Mouse (Mus musculus): ENCODE measurements around the gene Pabpc4. TPM values are rescaled to one million over a fixed set of nuclear protein-coding genes. Genes with fewer than 3 reads are reported as not detected.
A peak's percentile ranks its signal among the peaks of the same experiment; 100 is the strongest.

Pabpc4 gene
- polyA plus RNA-seq, 1 experiment: 221 TPM

DNA sequence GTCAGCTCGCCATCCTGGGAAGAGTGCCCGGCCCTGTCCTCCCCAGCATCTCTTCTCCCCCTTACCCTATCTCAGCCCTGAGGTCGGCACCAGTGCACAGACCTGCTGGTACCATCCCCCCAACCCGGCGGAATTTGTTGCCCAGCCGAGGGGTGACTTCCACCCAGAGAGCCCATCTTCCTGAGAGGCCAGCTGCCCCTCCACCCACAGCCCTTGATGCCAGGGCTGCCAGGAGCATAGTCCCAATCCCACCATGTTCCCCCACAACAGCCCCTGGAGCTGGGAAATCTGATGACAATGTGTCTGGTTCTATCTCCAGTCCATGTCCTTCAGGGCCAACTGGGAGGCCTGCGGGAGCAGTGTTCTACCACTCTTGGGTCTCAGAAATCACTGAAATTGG, 15.9 kb upstream of the Pabpc4 start:
- H3K4me1 ChIP-seq (ENCODE audit: control insufficient read depth, insufficient read depth, low read length): no peaks in the 10 kb centered on the region

GRCm38 (mm10) chr4:123246651-123247050, 15.5 kb upstream of the Pabpc4 start:
- H3K9ac ChIP-seq (ENCODE audit: low read depth, poor library complexity, severe bottlenecking): no peak overlapping the region
- no peak overlapping the region for H3K27ac ChIP-seq (ENCODE audit: insufficient read depth, low read length)
- no peaks in the 10 kb centered on the region for H3K9me3 ChIP-seq (replicated peaks; ENCODE audit: control insufficient read depth, insufficient read depth, low read length, poor library complexity, severe bottlenecking)
- H3K4me1 ChIP-seq (ENCODE audit: control insufficient read depth, insufficient read depth, low read length): no peaks in the 10 kb centered on the region
- H3K27me3 ChIP-seq (ENCODE audit: control insufficient read depth, insufficient read depth, low read length, poor library complexity, severe bottlenecking): no peaks in the 10 kb centered on the region
- H3K4me3 ChIP-seq (ENCODE audit: low read depth, low read length): no peak overlapping the region
- H3K36me3 ChIP-seq (ENCODE audit: control insufficient read depth, insufficient read depth, low read length, poor library complexity, severe bottlenecking): no peaks in the 10 kb centered on the region
- TF ChIP-seq POLR2A (IDR thresholded peaks at IDR 0.05; ENCODE audit: insufficient read depth, low read length) (no peak), CTCF (IDR thresholded peaks at IDR 0.05; ENCODE audit: low read depth, low read length) (no peak), EP300 (IDR thresholded peaks at IDR 0.05; ENCODE audit: insufficient read depth, low read depth, low read length) (no peak)

More for the DNA sequence above, 15.9 kb upstream of the Pabpc4 start:
- H3K27me3 ChIP-seq (ENCODE audit: control insufficient read depth, insufficient read depth, low read length, poor library complexity, severe bottlenecking): no peaks in the 10 kb centered on the region
- no peak for TF ChIP-seq POLR2A (IDR thresholded peaks at IDR 0.05; ENCODE audit: insufficient read depth, low read length)
- TF ChIP-seq CTCF (IDR thresholded peaks at IDR 0.05; ENCODE audit: low read depth, low read length): no peak
- TF ChIP-seq EP300 (IDR thresholded peaks at IDR 0.05; ENCODE audit: insufficient read depth, low read depth, low read length): no peak
- H3K27ac ChIP-seq (ENCODE audit: insufficient read depth, low read length): no peak overlapping the region
- H3K36me3 ChIP-seq (ENCODE audit: control insufficient read depth, insufficient read depth, low read length, poor library complexity, severe bottlenecking): no peaks in the 10 kb centered on the region
- no peak overlapping the region for H3K9ac ChIP-seq (ENCODE audit: low read depth, poor library complexity, severe bottlenecking)
- H3K9me3 ChIP-seq (replicated peaks; ENCODE audit: control insufficient read depth, insufficient read depth, low read length, poor library complexity, severe bottlenecking): no peaks in the 10 kb centered on the region
- H3K4me3 ChIP-seq (ENCODE audit: low read depth, low read length): no peak overlapping the region

DNA sequence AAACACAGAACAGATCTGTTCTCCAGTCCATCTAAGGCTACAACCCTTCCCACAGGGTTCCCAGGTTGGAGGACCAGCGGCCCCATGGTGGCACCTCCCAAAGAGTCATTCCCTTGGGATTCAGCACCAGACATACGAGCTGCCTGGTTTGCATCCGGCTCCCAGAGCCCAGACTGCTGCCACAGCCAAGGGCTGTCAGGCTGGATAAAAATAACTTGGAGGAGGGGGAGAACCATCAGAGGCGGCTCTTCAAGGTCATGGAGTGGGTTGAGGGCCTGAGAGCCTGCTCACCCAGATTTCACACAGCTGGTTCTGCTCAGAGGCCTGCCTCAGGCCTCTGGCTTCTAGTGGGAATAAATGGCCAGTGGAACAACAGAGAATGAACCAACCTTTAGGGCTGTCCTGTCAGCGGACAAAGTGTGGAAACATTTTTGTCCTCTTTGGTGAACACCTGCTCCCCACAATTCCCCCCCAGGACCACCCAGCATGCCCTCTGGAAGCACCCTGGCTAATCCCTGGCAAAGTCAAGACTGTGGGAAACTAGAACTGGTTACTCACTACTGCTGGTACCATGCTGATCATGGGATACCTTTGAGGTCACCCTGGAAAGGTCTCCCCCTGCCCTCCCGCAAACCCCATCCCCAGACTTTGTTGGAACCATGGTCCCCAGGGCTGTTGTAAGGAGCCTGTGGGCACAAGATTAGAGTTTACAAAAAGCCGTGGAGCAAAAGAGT, 14.8 kb upstream of the Pabpc4 start:
- Histone ChIP-seq H3K27me3 (ENCODE audit: control insufficient read depth, insufficient read depth, low read length, poor library complexity, severe bottlenecking) (no peaks in the 10 kb centered on the region), H3K4me3 (ENCODE audit: low read depth, low read length) (no peak overlapping the region), H3K36me3 (ENCODE audit: control insufficient read depth, insufficient read depth, low read length, poor library complexity, severe bottlenecking) (no peaks in the 10 kb centered on the region), H3K4me1 (ENCODE audit: control insufficient read depth, insufficient read depth, low read length) (no peaks in the 10 kb centered on the region), H3K9me3 (replicated peaks; ENCODE audit: control insufficient read depth, insufficient read depth, low read length, poor library complexity, severe bottlenecking) (no peaks in the 10 kb centered on the region), H3K27ac (ENCODE audit: insufficient read depth, low read length) (no peak overlapping the region), H3K9ac (ENCODE audit: low read depth, poor library complexity, severe bottlenecking) (no peak overlapping the region)
- TF ChIP-seq EP300 (IDR thresholded peaks at IDR 0.05; ENCODE audit: insufficient read depth, low read depth, low read length) (no peak), CTCF (IDR thresholded peaks at IDR 0.05; ENCODE audit: low read depth, low read length) (no peak), POLR2A (IDR thresholded peaks at IDR 0.05; ENCODE audit: insufficient read depth, low read length) (no peak)

GRCm38 (mm10) chr4:123248971-123249567, 13.1 kb upstream of the Pabpc4 start:
- Histone ChIP-seq H3K9ac (ENCODE audit: low read depth, poor library complexity, severe bottlenecking) (no peak overlapping the region), H3K36me3 (ENCODE audit: control insufficient read depth, insufficient read depth, low read length, poor library complexity, severe bottlenecking) (no peaks in the 10 kb centered on the region), H3K4me1 (ENCODE audit: control insufficient read depth, insufficient read depth, low read length) (no peaks in the 10 kb centered on the region), H3K9me3 (replicated peaks; ENCODE audit: control insufficient read depth, insufficient read depth, low read length, poor library complexity, severe bottlenecking) (no peaks in the 10 kb centered on the region), H3K27me3 (ENCODE audit: control insufficient read depth, insufficient read depth, low read length, poor library complexity, severe bottlenecking) (no peaks in the 10 kb centered on the region), H3K27ac (ENCODE audit: insufficient read depth, low read length) (no peak overlapping the region), H3K4me3 (ENCODE audit: low read depth, low read length) (no peak overlapping the region)
- TF ChIP-seq EP300 (IDR thresholded peaks at IDR 0.05; ENCODE audit: insufficient read depth, low read depth, low read length) (no peak), CTCF (IDR thresholded peaks at IDR 0.05; ENCODE audit: low read depth, low read length) (no peak), POLR2A (IDR thresholded peaks at IDR 0.05; ENCODE audit: insufficient read depth, low read length) (no peak)

DNA sequence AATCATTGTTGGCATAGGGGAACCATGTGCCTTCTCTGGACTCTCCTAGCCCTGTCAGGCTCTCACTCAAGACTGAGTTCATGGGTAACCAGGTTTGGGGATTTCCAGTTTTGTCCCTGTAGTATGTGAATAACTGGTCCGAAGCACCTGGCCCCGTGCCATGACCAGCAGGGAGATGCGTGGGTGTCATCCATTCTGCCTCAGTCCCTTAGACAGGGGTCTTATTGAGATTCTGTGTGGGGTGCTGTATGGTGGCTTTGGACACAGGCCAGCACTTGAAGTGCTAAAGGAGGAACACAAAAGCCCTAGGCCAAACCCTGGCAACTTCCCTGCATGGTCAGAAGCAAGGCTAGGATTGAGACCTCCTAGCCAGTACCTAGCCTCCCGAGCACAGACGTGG, 9.9 kb upstream of the Pabpc4 start:
- Histone ChIP-seq H3K27ac (ENCODE audit: insufficient read depth, low read length) (no peak overlapping the region), H3K9me3 (replicated peaks; ENCODE audit: control insufficient read depth, insufficient read depth, low read length, poor library complexity, severe bottlenecking) (no peaks in the 10 kb centered on the region), H3K27me3 (ENCODE audit: control insufficient read depth, insufficient read depth, low read length, poor library complexity, severe bottlenecking) (no peaks in the 10 kb centered on the region), H3K4me1 (ENCODE audit: control insufficient read depth, insufficient read depth, low read length) (no peaks in the 10 kb centered on the region), H3K9ac (ENCODE audit: low read depth, poor library complexity, severe bottlenecking) (no peak overlapping the region), H3K4me3 (ENCODE audit: low read depth, low read length) (no peak overlapping the region), H3K36me3 (ENCODE audit: control insufficient read depth, insufficient read depth, low read length, poor library complexity, severe bottlenecking) (no peaks in the 10 kb centered on the region)
- TF ChIP-seq POLR2A (IDR thresholded peaks at IDR 0.05; ENCODE audit: insufficient read depth, low read length) (no peak), CTCF (IDR thresholded peaks at IDR 0.05; ENCODE audit: low read depth, low read length) (no peak), EP300 (IDR thresholded peaks at IDR 0.05; ENCODE audit: insufficient read depth, low read depth, low read length) (no peak)

DNA sequence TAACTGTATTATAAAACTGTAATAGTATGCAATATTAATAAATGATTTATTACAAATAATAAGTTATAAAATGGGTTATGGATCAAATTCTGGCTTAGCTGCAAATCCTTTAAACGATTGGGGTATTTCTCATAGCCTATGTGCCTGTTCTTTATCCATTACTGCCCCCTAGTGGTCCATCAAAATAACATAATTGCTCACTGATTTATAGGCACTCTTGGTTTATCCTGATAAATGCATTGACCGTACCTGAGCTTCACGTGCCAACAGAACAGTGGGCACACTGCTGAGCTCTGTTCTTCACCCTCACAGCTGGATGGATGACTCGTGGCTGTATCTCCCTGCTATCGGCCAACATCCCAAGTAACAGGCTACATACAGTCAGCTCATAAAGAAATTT, 7.5 kb upstream of the Pabpc4 start:
- H3K9ac ChIP-seq (ENCODE audit: low read depth, poor library complexity, severe bottlenecking): no peak overlapping the region
- no peaks in the 10 kb centered on the region for H3K27me3 ChIP-seq (ENCODE audit: control insufficient read depth, insufficient read depth, low read length, poor library complexity, severe bottlenecking)
- TF ChIP-seq EP300 (IDR thresholded peaks at IDR 0.05; ENCODE audit: insufficient read depth, low read depth, low read length) (no peak), CTCF (IDR thresholded peaks at IDR 0.05; ENCODE audit: low read depth, low read length) (peak; percentile 7)
- H3K9me3 ChIP-seq (replicated peaks; ENCODE audit: control insufficient read depth, insufficient read depth, low read length, poor library complexity, severe bottlenecking): no peaks in the 10 kb centered on the region
- H3K36me3 ChIP-seq (ENCODE audit: control insufficient read depth, insufficient read depth, low read length, poor library complexity, severe bottlenecking): no peaks in the 10 kb centered on the region
- H3K27ac ChIP-seq (ENCODE audit: insufficient read depth, low read length): no peak overlapping the region
- no peak overlapping the region for H3K4me3 ChIP-seq (ENCODE audit: low read depth, low read length)
- H3K4me1 ChIP-seq (ENCODE audit: control insufficient read depth, insufficient read depth, low read length): no peaks in the 10 kb centered on the region

Data from ES-Bruce4 (cell line).